Mouse (Mus musculus): ENCODE measurements around the gene Ptpn3.
"Not testable (repeated sequence)": the region's sequence is repeated elsewhere in the genome, so short reads cannot be mapped to it uniquely, and the experiment has no call there.

Ptpn3 gene

GRCm38 (mm10) chr4:57230341-57230740 is 71.3 kb downstream of the Ptpn3 start:
- intact Hi-C loops (cut with DNase I), result no loop called here

GRCm38 (mm10) chr4:57228601-57229520 is 72.8 kb downstream of the Ptpn3 start:
- intact Hi-C loops (cut with DNase I), result no loop called here

DNA sequence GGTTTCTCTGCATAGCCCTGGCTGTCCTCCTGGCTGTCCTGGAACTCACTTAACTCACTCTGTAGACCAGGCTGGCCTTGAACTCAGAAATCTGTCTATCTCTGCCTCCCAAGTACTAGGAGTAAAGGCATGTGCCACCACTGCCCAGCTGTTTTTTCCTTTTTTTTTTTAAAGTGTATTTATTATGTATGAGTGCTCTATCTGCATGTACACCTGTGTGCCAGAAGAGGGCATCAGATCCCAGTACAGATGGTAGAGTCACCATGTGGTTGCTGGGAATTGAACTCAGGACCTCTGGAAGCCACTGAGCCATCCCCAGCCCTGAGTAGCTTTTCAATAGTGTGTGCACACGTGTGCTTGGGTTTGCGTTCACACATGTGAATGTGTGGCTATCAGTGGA is 76.9 kb downstream of the Ptpn3 start:
- intact Hi-C loops (cut with DNase I), result no loop called here

DNA sequence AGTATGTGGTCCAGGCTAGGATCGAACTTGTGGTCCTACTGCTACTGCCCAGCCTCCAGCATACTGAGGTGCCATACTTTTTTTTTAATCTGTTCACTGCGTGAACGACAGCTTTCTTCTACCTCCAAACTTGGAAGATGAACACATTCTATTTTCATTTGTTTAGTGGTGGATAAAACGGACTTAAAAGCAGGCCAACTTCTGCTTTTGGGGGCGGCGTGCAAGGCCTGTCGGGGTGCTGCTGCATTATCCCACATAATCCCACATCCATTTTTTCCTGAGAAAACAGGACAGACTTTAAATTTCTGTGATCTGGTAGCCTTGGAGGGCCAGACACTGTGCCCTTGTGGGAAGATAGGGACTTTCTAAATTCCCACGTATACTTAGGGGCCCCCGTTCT is 83.9 kb downstream of the Ptpn3 start:
- intact Hi-C loops (cut with DNase I), result no loop called here

GRCm38 (mm10) chr4:57216535-57216934 is 85.1 kb downstream of the Ptpn3 start:
- intact Hi-C loops (cut with DNase I), result no loop called here

GRCm38 (mm10) chr4:57214852-57215251 is 86.8 kb downstream of the Ptpn3 start:
- intact Hi-C loops (cut with DNase I), result no loop called here

- intact Hi-C loops (cut with DNase I), result no loop called here
These were observed 87.5 kb downstream of the Ptpn3 start for GRCm38 (mm10) chr4:57214114-57214513.

DNA sequence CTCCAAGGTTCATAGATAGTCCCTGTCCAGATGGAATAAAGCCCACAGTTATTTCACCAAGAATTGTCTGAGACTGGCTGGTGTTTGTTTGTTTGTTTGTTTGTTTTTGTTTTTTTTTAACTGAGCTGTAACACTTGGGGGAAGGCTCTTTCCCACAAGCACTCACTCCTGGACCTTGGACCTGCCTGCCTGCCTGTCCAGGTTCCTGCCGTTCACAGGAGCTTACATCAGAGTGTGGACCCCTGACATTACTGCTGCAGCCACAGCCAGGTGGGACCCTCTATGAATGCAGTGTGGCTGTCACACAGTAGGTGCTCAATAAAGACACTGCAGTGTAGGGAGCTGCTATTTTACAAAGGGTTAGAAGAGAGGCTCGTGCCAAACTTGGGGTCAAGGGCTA is 89.9 kb downstream of the Ptpn3 start:
- intact Hi-C loops (cut with DNase I), result no loop called here

- intact Hi-C loops (cut with DNase I), result no loop called here
These were observed 95.7 kb downstream of the Ptpn3 start for GRCm38 (mm10) chr4:57205908-57206307.

GRCm38 (mm10) chr4:57204780-57205179 is 96.9 kb downstream of the Ptpn3 start:
- intact Hi-C loops (cut with DNase I), result no loop called here

DNA sequence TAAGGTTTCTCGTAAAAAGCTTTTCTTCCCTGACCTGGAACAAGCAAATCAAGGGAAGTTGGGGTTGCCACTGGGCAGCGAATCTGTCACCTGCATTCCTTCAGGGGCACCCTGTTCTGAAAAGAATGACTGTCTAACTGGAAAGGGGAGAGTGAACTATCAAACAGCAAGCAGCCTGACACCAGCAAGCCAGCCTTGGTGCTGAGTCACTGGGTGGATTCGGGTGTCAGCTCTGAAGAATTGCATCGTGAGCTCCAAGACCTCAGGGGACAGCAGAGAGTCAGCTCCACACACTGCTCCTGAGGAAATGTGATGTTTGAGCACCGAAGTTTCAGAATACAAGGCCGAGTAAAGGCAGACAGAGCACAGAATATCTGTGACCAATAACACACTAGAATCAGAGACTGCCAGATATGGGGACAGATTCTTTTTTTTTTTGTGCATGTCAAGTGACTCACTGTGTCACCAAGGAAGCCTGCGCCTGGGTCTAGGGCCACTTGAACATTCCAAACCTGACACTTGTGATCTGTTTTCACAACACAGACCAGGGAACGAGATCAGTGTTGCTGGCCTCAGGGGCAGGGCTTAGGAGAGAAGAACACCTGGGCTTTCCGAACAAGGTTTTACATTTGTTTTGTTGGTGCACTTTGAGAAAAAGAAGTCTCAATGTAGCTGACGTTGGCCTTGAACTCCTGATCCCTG is 98.8 kb downstream of the Ptpn3 start:
- intact Hi-C loops (cut with DNase I), result no loop called here

DNA sequence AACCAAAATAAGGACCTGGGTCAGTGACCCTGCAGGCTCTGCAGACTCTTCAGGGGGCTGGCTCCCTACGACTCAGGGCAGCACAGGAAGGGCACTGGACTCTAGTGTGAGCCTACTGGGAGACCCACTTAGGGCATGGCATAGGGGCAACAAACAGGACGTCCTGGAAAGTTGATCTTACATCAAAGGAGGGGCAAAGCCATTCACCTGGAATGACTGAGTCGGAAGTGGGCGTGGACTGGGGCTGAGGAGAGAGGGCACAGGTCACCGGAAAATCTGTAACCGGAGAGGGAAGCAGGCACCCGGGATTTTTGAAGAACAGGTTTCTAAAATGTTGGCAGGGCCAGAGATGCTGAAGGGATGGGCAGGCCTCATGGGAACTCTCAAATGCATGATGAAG is 99.5 kb downstream of the Ptpn3 start:
- intact Hi-C loops (cut with DNase I), result no loop called here

GRCm38 (mm10) chr4:57200661-57201060 is 101.0 kb downstream of the Ptpn3 start:
- intact Hi-C loops (cut with DNase I), result no loop called here

DNA sequence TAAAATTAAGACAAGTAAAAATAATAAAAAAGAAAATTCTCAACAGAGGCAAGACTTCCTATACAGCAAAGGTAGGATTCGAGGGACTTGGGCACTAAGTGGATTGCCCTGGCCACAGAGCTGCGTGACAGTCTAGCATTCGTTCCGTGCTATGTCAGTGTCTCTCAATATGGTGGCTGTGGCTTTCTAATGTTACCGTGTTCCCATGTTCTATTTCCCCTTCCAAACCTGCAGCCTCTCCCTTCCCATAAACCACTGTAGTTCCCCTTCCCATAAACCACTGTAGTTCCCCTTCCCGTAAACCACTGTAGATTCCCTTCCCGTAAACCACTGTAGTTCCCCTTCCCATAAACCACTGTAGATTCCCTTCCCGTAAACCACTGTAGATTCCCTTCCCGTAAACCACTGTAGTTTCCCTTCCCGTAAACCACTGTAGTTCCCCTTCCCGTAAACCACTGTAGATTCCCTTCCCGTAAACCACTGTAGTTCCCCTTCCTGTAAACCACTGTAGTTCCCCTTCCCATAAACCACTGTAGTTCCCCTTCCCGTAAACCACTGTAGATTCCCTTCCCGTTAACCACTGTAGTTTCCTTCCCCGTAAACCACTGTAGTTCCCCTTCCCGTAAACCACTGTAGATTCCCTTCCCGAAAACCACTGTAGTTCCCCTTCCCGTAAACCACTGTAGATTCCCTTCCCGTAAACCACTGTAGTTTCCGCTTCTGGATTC is 102.8 kb downstream of the Ptpn3 start:
- intact Hi-C loops (cut with DNase I), result not testable (repeated sequence)

GRCm38 (mm10) chr4:57191543-57192283 is 109.9 kb downstream of the Ptpn3 start:
- intact Hi-C loops (cut with DNase I), result no loop called here

DNA sequence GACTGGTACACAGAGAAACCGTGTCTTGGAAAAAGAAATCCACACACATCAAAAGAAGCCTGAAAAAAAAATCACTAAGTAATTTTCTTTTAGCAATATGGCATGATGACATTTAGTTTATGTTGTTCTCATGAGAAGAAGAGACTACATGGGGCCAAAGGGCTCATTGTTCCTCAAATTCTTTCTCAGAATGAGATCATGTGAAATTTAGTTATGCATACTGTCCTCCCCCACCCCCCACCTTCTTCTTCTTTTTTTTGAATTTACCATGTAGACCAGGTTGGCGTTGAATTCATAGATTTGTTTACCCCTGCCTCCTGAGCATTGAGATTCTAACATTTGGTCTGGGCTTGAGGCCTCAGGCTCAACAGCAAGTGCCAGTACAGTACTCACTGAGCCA is 111.8 kb downstream of the Ptpn3 start:
- intact Hi-C loops (cut with DNase I), result no loop called here

DNA sequence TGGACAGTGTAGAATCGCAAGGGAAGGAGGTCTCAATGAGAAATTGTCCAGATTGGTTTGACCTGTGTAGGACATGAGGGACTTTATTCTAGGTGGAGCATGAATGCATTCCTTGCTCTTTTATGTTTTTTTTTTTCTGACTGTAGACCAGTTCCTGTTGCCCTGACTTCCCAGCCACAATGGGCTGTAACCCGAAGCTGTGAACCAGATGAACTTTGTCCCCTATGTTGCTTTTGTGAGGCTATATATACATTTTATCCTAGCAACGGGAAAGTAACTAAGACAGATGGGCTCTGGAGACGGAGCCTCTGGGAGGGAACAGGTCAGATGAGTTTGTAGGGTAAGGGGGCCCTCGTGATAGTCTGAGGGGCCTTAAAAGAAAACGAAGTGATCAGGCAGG is 115.6 kb downstream of the Ptpn3 start:
- intact Hi-C loops (cut with DNase I), result no loop called here

- intact Hi-C loops (cut with DNase I), result no loop called here
These were observed 116.2 kb downstream of the Ptpn3 start for GRCm38 (mm10) chr4:57185462-57185861.

DNA sequence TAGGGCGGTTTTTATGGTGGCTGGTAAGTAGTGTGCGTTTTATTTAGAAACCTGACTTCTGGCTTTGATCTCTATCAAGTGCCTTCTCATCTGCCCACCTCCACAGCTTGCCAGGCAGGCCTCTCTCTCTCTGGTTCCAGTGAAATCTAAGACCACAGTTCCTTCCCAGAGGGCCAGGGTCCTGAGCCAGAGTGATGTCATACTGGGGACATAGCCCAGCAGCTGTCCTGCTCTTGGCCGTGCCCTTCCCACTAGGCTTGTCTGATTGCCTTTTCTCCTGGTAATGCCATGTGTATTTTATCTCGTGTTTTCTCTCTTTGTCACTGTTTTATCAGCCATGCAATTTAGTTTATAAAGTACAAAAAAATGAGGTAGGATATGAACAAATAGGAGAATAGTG is 118.1 kb downstream of the Ptpn3 start:
- intact Hi-C loops (cut with DNase I), result no loop called here

- intact Hi-C loops (cut with DNase I), result no loop called here
These were observed 120.1 kb downstream of the Ptpn3 start for GRCm38 (mm10) chr4:57181538-57181937.

DNA sequence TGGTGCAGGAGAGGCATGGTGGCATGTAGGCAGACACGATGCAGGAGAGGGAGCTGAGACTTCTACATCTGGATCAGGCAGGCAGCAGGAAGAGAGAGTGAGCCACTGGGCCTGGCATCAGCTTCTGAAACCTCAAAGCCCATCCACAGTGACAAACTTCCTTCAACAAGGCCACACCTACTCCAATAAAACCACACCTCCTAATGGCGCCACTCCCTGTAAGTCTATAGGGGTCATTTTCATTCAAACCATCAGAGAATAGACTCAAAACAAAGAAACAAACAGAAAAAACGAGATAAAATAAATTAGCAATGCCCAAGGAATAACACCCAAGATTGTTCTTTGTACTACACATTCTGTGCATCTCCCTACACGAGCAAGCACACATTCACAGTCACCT is 122.8 kb downstream of the Ptpn3 start:
- intact Hi-C loops (cut with DNase I), result no loop called here

All from adrenal gland (tissue).